Mouse (Mus musculus) neural tube, embryonic 13.5 days (tissue): ENCODE measurements around the gene Loxl1. TPM values are rescaled to one million over a fixed set of nuclear protein-coding genes. Genes with fewer than 3 reads are reported as not detected.

ENCODE experiments used
- ATAC-seq: fragments of 200-750 bp; cut with Nextera tagmentation; 2 replicates; pipeline ENCODE4 v1.8.0; 2017; ENCODE audit warnings: low read depth, mild to moderate bottlenecking, moderate TSS enrichment, moderate library complexity
- H3K27ac ChIP-seq: fragments of 300-500 bp; sonication (generic); replicated peaks from 2 replicates; pipeline ENCODE4 v1.5.1; 2015; ENCODE audit warnings: moderate library complexity, mild to moderate bottlenecking, inconsistent platforms
- H3K27me3 ChIP-seq: fragments of 300-500 bp; sonication (generic); 2 replicates; pipeline ENCODE4 v1.6.1; 2015; ENCODE audit warnings: mild to moderate bottlenecking, inconsistent platforms
- H3K36me3 ChIP-seq: fragments of 300-500 bp; sonication (generic); 2 replicates; pipeline ENCODE4 v1.6.1; 2015; ENCODE audit warnings: mild to moderate bottlenecking, inconsistent platforms
- H3K4me1 ChIP-seq: fragments of 300-500 bp; sonication (generic); replicated peaks from 2 replicates; pipeline ENCODE4 v1.6.1; 2015; ENCODE audit warnings: inconsistent platforms
- H3K4me2 ChIP-seq: fragments of 300-500 bp; sonication (generic); 2 replicates; pipeline ENCODE4 v1.6.1; 2015; ENCODE audit warnings: inconsistent platforms, mild to moderate bottlenecking, moderate library complexity
- H3K4me3 ChIP-seq: fragments of 300-500 bp; sonication (generic); 2 replicates; pipeline ENCODE4 v1.5.1; 2015; ENCODE audit warnings: mild to moderate bottlenecking, inconsistent platforms
- H3K9ac ChIP-seq: fragments of 300-500 bp; sonication (generic); 2 replicates; pipeline ENCODE4 v1.6.1; 2015; ENCODE audit warnings: moderate library complexity, mild to moderate bottlenecking, inconsistent platforms
- H3K9me3 ChIP-seq: fragments of 300-500 bp; sonication (generic); 2 replicates; pipeline ENCODE4 v1.6.1; 2016; ENCODE audit warnings: inconsistent platforms
- WGBS: fragments of 180-500 bp; shearing (Covaris S2); methylation state at CpG from one replicate; pipeline ENCODE4 v1.1.7; 2015; 5-methylcytosine and 5-hydroxymethylcytosine counted together
- polyA plus RNA-seq: library from polyadenylated mRNA; unstranded; fragments of >200 nt; fragmentation: Nextera tagmentation; extraction: Ambion mirVana; gene quantifications from 2 replicates; pipeline ENCODE4 v1.2.1, GENCODE M21; 2015

Gene Loxl1
- polyA plus RNA-seq, 1 experiment from 2014 or later, result 9.1 TPM

DNA sequence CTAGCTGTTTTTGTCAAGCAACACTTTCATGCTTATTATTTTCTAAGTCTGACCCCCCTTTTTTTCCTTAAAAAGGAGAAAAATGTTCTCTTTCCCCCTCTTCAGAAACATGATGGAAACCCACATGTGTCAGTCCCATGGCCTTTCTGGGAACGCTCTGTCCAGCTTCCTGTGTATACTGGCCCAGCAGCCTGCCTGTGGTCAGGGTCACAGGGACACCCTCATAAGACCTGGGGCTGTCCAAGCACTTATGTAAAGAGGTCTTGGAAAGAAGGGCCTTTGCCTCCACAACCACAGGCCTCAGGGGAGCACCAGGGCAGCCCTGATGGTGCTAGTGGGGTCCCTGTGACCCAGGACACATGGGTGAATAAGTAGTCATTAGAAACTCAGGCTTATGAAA, 23.9 kb downstream of the Loxl1 start:
- Histone ChIP-seq H3K9me3 (no peaks in the 10 kb centered on the region), H3K27me3 (no peaks in the 10 kb centered on the region), H3K36me3 (no peaks in the 10 kb centered on the region), H3K9ac (no peak overlapping the region), H3K4me1 (no peaks in the 10 kb centered on the region), H3K4me3 (no peak overlapping the region), H3K27ac (no peak overlapping the region), H3K4me2 (no peak overlapping the region)
- no peak for ATAC-seq
- 83% methylated on average over 1 of the region's 1 CpGs for WGBS

- no peaks in the 10 kb centered on the region; the same call in 1 of the 2 replicates for H3K4me1 ChIP-seq
- H3K4me2 ChIP-seq, result no peak overlapping the region
- H3K9ac ChIP-seq, result no peak overlapping the region
- no peak overlapping the region for H3K27ac ChIP-seq
- no peak overlapping the region for H3K4me3 ChIP-seq
- H3K27me3 ChIP-seq, result no peaks in the 10 kb centered on the region
- no peak for ATAC-seq
- no peaks in the 10 kb centered on the region for H3K36me3 ChIP-seq
- 86% methylated on average over 7 of the region's 7 CpGs for WGBS
- H3K9me3 ChIP-seq, result no peaks in the 10 kb centered on the region
Observed at GRCm38 (mm10) chr9:58283431-58283830, 29.6 kb downstream of the Loxl1 start.

DNA sequence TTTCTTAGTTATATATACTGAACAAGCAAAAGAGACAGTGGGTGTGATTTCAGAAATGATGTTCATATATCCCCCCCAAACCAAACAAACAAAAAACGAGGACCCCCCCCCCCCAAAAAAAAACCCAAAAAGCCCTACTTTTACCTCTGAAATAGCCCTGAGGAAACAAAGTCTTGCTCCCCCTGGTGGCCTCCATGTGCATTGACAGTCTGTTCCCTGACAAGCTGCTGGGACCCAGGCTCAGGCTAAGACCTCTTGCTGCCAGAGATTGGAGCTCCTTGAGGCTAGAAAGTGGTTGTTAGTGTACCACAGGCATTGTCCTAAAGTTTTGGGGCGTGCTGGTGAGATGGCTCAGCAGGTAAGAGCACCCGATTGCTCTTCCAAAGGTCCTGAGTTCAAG, 31.4 kb downstream of the Loxl1 start:
- 48% methylated on average over 3 of the region's 3 CpGs for WGBS
- H3K9ac ChIP-seq, result no peak overlapping the region

GRCm38 (mm10) chr9:58280259-58281109, 32.5 kb downstream of the Loxl1 start:
- H3K27ac ChIP-seq, result no peak overlapping the region
- H3K4me1 ChIP-seq, result peaks cover 4% of the 10 kb centered on the region
- peak; percentile 63 for ATAC-seq
- H3K4me2 ChIP-seq, result no peak overlapping the region
- no peak overlapping the region for H3K9ac ChIP-seq
- WGBS, result 36% methylated on average over 9 of the region's 9 CpGs
- H3K36me3 ChIP-seq, result no peaks in the 10 kb centered on the region
- H3K27me3 ChIP-seq, result no peaks in the 10 kb centered on the region
- H3K9me3 ChIP-seq, result no peaks in the 10 kb centered on the region
- H3K4me3 ChIP-seq, result no peak overlapping the region

More for the DNA sequence above, 31.4 kb downstream of the Loxl1 start:
- Histone ChIP-seq H3K4me1 (no peaks in the 10 kb centered on the region; the same call in 1 of the 2 replicates), H3K27me3 (no peaks in the 10 kb centered on the region), H3K27ac (no peak overlapping the region), H3K4me3 (no peak overlapping the region), H3K4me2 (no peak overlapping the region), H3K9me3 (no peaks in the 10 kb centered on the region), H3K36me3 (no peaks in the 10 kb centered on the region)
- ATAC-seq, result no peak

- H3K27ac ChIP-seq, result no peak overlapping the region
- WGBS, result 65% methylated on average over 5 of the region's 5 CpGs
- no peak overlapping the region for H3K9ac ChIP-seq
- H3K9me3 ChIP-seq, result no peaks in the 10 kb centered on the region
- H3K27me3 ChIP-seq, result no peaks in the 10 kb centered on the region
- no peak overlapping the region for H3K4me3 ChIP-seq
- ATAC-seq, result no peak
- peaks cover 11% of the 10 kb centered on the region for H3K4me1 ChIP-seq
- H3K4me2 ChIP-seq, result no peak overlapping the region
- H3K36me3 ChIP-seq, result no peaks in the 10 kb centered on the region
Observed at GRCm38 (mm10) chr9:58279780-58280179, 33.2 kb downstream of the Loxl1 start.

DNA sequence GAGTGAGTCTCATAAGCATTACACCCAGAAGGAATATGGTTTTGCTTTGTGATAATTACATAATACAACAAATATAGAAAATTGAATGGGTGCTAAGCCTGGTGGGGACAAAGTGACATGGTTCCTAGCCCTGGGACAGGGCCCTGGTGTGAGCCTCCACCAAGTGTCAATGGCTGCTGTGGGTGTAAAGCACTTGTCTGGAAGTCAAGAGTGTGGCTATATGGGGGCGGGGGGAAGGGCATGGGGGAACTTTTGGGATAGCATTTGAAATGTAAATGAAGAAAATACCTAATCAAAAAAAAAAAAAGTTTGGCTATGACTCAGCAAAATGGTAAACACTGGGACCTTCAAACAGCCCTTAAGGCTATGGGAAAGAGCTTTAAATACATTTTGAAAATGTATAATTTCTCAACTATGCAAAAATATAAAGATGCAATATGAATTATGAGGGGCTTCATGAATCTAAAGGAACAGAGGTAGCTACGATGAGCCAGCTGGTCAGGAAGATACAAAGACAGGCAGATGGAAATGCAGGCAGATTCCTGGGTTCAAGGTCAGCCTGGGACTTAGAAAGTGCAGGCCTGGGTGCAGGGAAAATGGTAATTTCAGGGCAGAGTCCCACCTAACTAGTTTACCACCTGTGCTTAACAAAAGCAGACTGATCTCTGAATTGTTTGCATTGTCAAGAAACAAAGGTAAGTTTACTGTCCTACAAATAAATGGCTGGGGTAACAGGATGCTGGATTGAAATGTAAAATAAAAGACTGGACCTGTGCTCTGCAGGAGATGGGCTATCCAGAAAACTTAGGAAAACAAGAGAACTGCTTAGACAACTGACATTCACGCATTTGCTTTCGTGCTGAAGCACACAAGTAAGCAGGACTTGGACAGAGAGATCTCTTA, 33.9 kb downstream of the Loxl1 start:
- Histone ChIP-seq H3K27me3 (no peaks in the 10 kb centered on the region), H3K9me3 (no peaks in the 10 kb centered on the region), H3K36me3 (no peaks in the 10 kb centered on the region), H3K9ac (no peak overlapping the region), H3K4me3 (no peak overlapping the region), H3K4me2 (no peak overlapping the region), H3K4me1 (peaks cover 18% of the 10 kb centered on the region), H3K27ac (no peak overlapping the region)
- ATAC-seq, result no peak
- WGBS, result 47% methylated on average over 4 of the region's 4 CpGs

DNA sequence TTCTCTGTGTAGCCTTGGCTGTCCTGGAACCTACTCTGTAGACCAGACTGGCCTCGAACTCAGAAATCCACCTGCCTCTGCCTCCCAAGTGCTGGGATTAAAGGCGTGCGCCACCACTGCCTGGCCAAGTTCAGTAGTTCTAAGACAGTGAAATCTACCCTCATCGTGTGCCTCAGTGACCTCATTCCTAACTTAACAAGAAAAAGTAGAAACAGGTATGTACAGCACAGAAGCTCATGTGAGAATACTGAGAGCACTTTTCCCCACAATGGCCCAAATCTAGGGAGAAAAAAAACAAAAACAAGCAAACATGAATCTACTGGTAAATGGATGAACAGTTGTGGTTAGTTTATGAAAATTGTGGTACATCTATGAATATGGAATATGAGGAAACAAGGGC, 34.7 kb downstream of the Loxl1 start:
- Histone ChIP-seq H3K4me1 (peaks cover 18% of the 10 kb centered on the region), H3K27me3 (no peaks in the 10 kb centered on the region), H3K9ac (no peak overlapping the region), H3K4me3 (no peak overlapping the region), H3K36me3 (no peaks in the 10 kb centered on the region), H3K4me2 (no peak overlapping the region), H3K9me3 (no peaks in the 10 kb centered on the region), H3K27ac (no peak overlapping the region)
- WGBS, result 89% methylated on average over 4 of the region's 4 CpGs
- no peak for ATAC-seq

DNA sequence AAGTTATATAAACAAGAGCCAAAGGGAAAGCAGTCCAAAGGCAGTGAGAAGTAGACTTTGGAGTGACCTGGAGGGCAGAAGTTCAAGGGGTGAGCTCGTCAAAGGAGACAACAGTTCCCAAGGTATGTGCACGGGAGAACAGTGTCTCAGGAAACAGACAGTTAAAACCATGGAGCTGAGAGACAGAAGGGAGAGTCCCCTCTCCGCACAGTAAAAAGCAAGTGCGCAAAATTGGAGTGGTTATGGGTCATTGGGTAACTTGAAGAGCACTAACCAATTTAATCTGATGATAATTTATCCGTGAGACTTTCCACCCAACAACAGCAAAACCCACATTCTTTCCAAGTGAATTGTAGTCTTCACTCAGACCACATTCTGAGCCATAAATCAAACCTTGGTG, 36.6 kb downstream of the Loxl1 start:
- Histone ChIP-seq H3K36me3 (no peaks in the 10 kb centered on the region), H3K27me3 (no peaks in the 10 kb centered on the region), H3K27ac (no peak overlapping the region), H3K4me1 (peaks cover 18% of the 10 kb centered on the region), H3K9me3 (no peaks in the 10 kb centered on the region), H3K4me2 (no peak overlapping the region), H3K9ac (no peak overlapping the region), H3K4me3 (no peak overlapping the region)
- 30% methylated on average over 5 of the region's 5 CpGs for WGBS
- no peak; the same call in 1 of the 2 replicates for ATAC-seq

DNA sequence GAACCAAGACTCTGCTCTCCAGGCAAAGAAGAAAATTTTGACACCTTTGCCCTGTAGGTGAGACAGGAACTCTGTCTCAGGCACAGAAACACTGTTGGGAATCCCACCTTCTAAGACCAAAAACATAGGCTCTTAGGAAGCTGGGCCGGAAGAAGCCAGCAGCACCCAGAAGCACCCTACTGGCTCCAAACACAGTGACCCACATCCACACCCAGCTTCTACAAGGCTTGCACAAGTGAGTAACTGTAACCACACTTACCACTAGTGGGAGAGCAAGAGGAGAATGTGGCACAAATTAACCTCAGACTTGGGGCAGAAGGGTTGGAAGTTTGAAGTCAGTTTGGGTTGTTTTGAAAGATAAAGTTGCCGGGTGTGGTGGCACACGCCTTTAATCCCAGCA, 37.2 kb downstream of the Loxl1 start:
- Histone ChIP-seq H3K4me2 (no peak overlapping the region), H3K4me1 (peaks cover 18% of the 10 kb centered on the region), H3K27ac (peak overlapping the region; percentile 33; the same call in 1 of the 2 replicates), H3K9me3 (no peaks in the 10 kb centered on the region), H3K27me3 (no peaks in the 10 kb centered on the region), H3K36me3 (no peaks in the 10 kb centered on the region), H3K4me3 (no peak overlapping the region), H3K9ac (no peak overlapping the region)
- no peak for ATAC-seq
- WGBS, result 86% methylated on average over 3 of the region's 3 CpGs

GRCm38 (mm10) chr9:58275115-58275774, 37.7 kb downstream of the Loxl1 start:
- Histone ChIP-seq H3K9ac (no peak overlapping the region), H3K27ac (peak overlapping the region; percentile 33), H3K4me2 (no peak overlapping the region)

DNA sequence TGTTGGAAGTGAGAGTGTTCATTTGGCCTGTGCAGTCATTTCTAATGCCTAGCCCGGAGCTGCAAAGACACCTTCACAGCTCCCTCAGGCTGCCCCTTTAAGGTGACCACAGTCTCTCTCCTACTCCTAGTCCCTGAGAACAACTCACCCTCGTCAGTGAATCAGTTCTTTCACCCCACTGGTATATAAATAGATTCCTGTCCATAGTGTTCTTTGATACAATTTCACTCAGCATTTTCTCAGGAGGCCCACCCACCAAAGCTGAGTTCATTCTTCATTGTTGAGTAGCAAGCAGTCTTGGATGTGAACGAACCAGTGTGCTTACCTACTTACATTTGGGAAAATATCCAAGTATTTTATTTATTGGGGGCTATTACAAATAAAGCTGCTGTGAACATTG, 38.4 kb downstream of the Loxl1 start:
- peaks cover 18% of the 10 kb centered on the region for H3K4me1 ChIP-seq
- no peaks in the 10 kb centered on the region for H3K27me3 ChIP-seq
- no peak overlapping the region for H3K4me2 ChIP-seq
- WGBS, result 45% methylated on average over 3 of the region's 3 CpGs
- H3K27ac ChIP-seq, result peak overlapping the region; percentile 33; the same call in 1 of the 2 replicates
- H3K4me3 ChIP-seq, result no peak overlapping the region
- H3K9ac ChIP-seq, result no peak overlapping the region
- H3K9me3 ChIP-seq, result no peaks in the 10 kb centered on the region
- no peak for ATAC-seq
- H3K36me3 ChIP-seq, result no peaks in the 10 kb centered on the region

More at GRCm38 (mm10) chr9:58275115-58275774, 37.7 kb downstream of the Loxl1 start:
- Histone ChIP-seq H3K4me3 (no peak overlapping the region), H3K9me3 (no peaks in the 10 kb centered on the region), H3K27me3 (no peaks in the 10 kb centered on the region), H3K4me1 (peaks cover 18% of the 10 kb centered on the region), H3K36me3 (no peaks in the 10 kb centered on the region)
- 37% methylated on average over 8 of the region's 8 CpGs for WGBS
- peak; percentile 47; the same call in 1 of the 2 replicates for ATAC-seq
